Mouse (Mus musculus) heart, embryonic 15.5 days (tissue): ENCODE measurements at regions not wholly inside any gene's neighbourhood (a gene's known extent, or its start where the extent isn't known, plus 50 kb on each side); places are given as distances from the start of the nearest gene placed in this dataset.

Experiments
- ATAC-seq: fragments of 200-750 bp; cut with Nextera tagmentation; replicated peaks from 2 replicates; pipeline ENCODE4 v1.8.0; 2017; ENCODE audit warnings: low read depth, moderate TSS enrichment; ENCODE audit not compliant: insufficient number of reproducible peaks, insufficient read depth, low FRiP score
- H3K27ac ChIP-seq: fragments of 300-500 bp; sonication (generic); 2 replicates; pipeline ENCODE4 v1.5.1; 2015; ENCODE audit warnings: mild to moderate bottlenecking, inconsistent platforms
- H3K27me3 ChIP-seq: fragments of 300-500 bp; sonication (generic); 2 replicates; pipeline ENCODE4 v1.6.1; 2015; ENCODE audit warnings: inconsistent platforms
- H3K36me3 ChIP-seq: fragments of 300-500 bp; sonication (generic); 2 replicates; pipeline ENCODE4 v1.6.1; 2015; ENCODE audit warnings: mild to moderate bottlenecking, inconsistent platforms
- H3K4me1 ChIP-seq: fragments of 300-500 bp; sonication (generic); replicated peaks from 2 replicates; pipeline ENCODE4 v1.6.1; 2015; ENCODE audit warnings: inconsistent platforms
- H3K4me2 ChIP-seq: fragments of 300-500 bp; sonication (generic); 2 replicates; pipeline ENCODE4 v1.6.1; 2015; ENCODE audit warnings: inconsistent platforms, mild to moderate bottlenecking, moderate library complexity
- H3K4me3 ChIP-seq: fragments of 300-500 bp; sonication (generic); 2 replicates; pipeline ENCODE4 v1.5.1; 2015; ENCODE audit warnings: mild to moderate bottlenecking, inconsistent platforms
- H3K9ac ChIP-seq: fragments of 300-500 bp; sonication (generic); 2 replicates; pipeline ENCODE4 v1.6.1; 2015; ENCODE audit warnings: mild to moderate bottlenecking, inconsistent platforms
- H3K9me3 ChIP-seq: fragments of 300-500 bp; sonication (generic); replicated peaks from 2 replicates; pipeline ENCODE4 v1.6.1; 2016; ENCODE audit warnings: inconsistent platforms
- WGBS: fragments of 180-500 bp; shearing (Covaris S2); methylation state at CpG from one replicate; pipeline ENCODE4 v1.1.7; 2015; ENCODE audit warnings: mixed read lengths; 5-methylcytosine and 5-hydroxymethylcytosine counted together

DNA sequence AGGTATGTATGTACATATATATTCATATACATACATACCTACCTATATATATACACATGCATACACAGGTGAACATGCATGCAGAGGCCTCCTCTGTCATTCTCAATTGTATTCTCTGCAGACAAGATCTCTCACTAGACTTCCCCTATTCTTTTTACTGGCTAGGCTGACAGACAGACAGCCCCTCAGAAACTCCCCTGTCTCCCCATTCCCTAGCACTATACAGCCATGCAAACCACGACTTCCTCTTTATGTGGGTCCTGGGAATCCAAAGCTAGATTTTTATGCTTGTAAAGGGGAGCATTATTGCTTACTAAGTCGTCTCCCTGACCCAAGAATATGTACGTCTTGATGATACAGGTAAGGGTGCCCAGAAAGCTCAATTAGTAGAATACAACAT, 86.9 kb downstream of the Fam124b start:
- H3K36me3 ChIP-seq = no peaks in the 10 kb centered on the region
- no peak overlapping the region for H3K27ac ChIP-seq
- no peak overlapping the region for H3K4me3 ChIP-seq
- H3K9me3 ChIP-seq = 0 out of 2 replicates have a peak, but pooled peaks cover 4% of the 10 kb centered on the region
- 50% methylated on average over 3 of the region's 3 CpGs for WGBS
- no peaks in the 10 kb centered on the region for H3K27me3 ChIP-seq
- ATAC-seq = no peak
- H3K4me1 ChIP-seq = no peaks in the 10 kb centered on the region
- H3K9ac ChIP-seq = no peak overlapping the region
- H3K4me2 ChIP-seq = no peak overlapping the region

DNA sequence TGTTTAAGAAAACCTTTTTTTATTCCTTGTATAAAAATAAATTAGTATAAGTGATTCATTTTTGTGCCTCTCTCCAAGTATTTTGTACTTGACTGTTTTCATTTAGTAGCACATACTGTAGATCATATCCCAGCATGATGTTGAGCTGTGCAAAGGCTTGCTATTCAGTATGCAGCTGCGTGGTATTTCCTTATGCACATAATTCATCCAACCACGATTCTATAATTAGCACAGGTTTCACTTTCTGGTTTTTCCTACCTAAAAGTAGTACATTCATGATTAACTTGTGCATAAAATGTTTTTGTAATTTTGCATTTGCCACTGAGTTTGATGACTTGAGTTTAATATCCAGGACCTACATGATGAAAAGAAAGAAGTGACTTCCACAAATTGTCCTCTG, 94.3 kb downstream of the Fam124b start:
- H3K4me2 ChIP-seq = no peak overlapping the region
- H3K4me1 ChIP-seq = no peaks in the 10 kb centered on the region
- H3K9ac ChIP-seq = no peak overlapping the region
- no peak for ATAC-seq
- no peak overlapping the region for H3K27ac ChIP-seq
- H3K4me3 ChIP-seq = no peak overlapping the region
- no peaks in the 10 kb centered on the region for H3K27me3 ChIP-seq
- H3K9me3 ChIP-seq = no peaks in the 10 kb centered on the region
- no peaks in the 10 kb centered on the region for H3K36me3 ChIP-seq
- WGBS = 88% methylated on average over 2 of the region's 2 CpGs

DNA sequence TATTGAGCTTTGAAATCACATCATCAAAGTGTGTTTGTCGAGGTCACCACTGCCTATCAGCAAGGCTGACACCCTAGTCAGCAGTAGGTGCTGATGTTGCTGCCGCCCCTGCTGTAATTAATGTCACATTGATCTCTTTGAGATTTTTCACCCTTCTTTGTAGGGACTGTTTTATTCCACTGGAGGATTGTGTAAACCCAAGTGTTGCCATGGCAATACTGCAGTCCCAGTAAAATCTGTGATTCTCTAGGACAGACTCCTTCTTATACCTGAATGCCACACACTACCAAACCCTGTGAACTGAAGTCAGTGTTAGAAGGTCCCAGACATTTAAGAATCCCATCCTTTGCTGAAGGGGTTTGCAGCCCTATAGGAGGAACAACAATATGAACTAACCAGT, 102.4 kb downstream of the Fam124b start:
- H3K9ac ChIP-seq = no peak overlapping the region
- 62% methylated on average over 2 of the region's 2 CpGs for WGBS
- no peaks in the 10 kb centered on the region for H3K9me3 ChIP-seq
- no peaks in the 10 kb centered on the region for H3K4me1 ChIP-seq
- H3K36me3 ChIP-seq = no peaks in the 10 kb centered on the region
- no peak overlapping the region for H3K27ac ChIP-seq
- H3K27me3 ChIP-seq = no peaks in the 10 kb centered on the region
- ATAC-seq = no peak
- no peak overlapping the region for H3K4me3 ChIP-seq
- no peak overlapping the region for H3K4me2 ChIP-seq

DNA sequence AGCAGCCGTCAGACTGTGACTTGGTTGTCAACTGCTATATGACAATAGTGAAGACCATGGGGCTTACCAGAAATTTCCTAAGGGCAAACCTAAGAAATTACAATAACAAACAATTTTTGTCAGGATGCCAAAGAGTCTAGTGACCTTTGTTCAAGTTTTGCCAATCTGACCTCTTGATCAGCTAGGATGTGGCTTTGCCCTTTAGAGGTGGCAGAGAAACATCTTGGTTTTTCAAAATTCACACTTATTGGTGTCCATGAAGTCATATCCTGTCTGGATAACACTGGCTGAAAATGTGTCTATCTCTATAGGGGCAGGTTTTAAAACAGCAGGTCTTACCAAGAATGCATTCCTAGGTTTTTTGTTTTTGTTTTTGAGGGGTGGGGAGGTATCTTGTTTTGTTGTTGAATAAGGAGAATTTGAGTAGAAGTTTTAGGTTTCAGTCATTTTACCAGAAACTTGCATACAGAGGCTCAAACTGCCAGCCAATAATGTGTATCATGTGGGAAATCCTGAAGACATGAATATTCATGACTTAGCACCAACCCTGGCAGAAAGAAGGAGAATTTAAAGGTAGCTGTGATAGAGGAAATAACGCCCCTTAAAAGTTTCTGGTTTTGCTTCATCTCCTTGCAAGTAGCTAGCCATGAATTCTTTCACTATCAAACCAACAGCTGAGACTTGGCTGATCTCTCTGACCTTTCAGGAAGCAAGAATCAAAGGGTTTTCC, 110.4 kb downstream of the Fam124b start:
- Histone ChIP-seq H3K4me1 (no peaks in the 10 kb centered on the region), H3K27ac (no peak overlapping the region), H3K4me2 (no peak overlapping the region), H3K27me3 (no peaks in the 10 kb centered on the region), H3K36me3 (no peaks in the 10 kb centered on the region), H3K9ac (no peak overlapping the region), H3K4me3 (no peak overlapping the region), H3K9me3 (no peaks in the 10 kb centered on the region)
- ATAC-seq = no peak
- WGBS = 44% methylated on average over 2 of the region's 2 CpGs

DNA sequence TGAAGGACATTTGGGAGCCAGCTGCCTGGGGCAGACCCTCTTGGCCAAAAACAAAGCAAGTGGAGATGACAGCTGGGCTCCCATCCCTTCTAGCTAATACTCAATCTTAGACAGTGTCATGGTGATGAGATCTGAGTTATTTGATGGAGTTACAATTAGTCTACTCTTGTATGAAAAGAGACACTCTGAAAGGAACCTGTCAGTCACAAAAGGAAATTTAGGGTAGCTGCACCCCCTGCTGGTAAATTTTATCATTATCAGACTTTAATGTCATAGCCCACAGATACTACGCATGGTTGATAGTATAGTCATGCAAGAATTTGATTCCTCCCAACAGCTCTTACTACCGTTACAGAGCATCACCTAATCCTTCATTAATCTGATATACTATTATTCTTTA, 112.0 kb downstream of the Fam124b start:
- no peak overlapping the region for H3K27ac ChIP-seq
- H3K4me2 ChIP-seq = no peak overlapping the region
- no peak for ATAC-seq
- 60% methylated on average over 2 of the region's 2 CpGs for WGBS
- H3K9ac ChIP-seq = no peak overlapping the region
- no peaks in the 10 kb centered on the region for H3K27me3 ChIP-seq
- H3K4me1 ChIP-seq = no peaks in the 10 kb centered on the region
- H3K9me3 ChIP-seq = no peaks in the 10 kb centered on the region
- no peak overlapping the region for H3K4me3 ChIP-seq
- no peaks in the 10 kb centered on the region for H3K36me3 ChIP-seq

DNA sequence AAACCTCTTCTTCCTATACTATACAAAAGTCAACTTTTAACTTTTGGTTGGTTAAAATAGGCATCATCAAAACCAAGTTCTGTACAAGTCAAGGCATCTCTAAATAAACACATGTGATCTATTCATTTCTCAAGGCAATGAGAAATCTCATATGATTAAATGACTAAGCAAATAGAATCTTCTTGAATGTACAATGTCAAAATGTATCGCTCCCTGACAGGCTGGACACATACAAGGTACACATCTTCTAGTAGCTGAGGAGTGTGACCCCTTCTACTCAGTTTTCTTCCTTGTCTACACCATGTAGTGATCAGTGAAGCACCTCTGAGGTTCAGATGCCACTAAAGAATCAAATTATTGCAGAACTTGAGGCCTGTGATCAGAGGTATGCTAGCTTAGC, 120.0 kb downstream of the Fam124b start:
- H3K4me1 ChIP-seq = no peaks in the 10 kb centered on the region
- H3K4me2 ChIP-seq = no peak overlapping the region
- no peaks in the 10 kb centered on the region for H3K9me3 ChIP-seq
- no peak overlapping the region for H3K9ac ChIP-seq
- no peak for ATAC-seq
- H3K4me3 ChIP-seq = no peak overlapping the region
- H3K27me3 ChIP-seq = no peaks in the 10 kb centered on the region
- H3K27ac ChIP-seq = no peak overlapping the region
- H3K36me3 ChIP-seq = no peaks in the 10 kb centered on the region
- WGBS = 92% methylated on average over 1 of the region's 1 CpGs

DNA sequence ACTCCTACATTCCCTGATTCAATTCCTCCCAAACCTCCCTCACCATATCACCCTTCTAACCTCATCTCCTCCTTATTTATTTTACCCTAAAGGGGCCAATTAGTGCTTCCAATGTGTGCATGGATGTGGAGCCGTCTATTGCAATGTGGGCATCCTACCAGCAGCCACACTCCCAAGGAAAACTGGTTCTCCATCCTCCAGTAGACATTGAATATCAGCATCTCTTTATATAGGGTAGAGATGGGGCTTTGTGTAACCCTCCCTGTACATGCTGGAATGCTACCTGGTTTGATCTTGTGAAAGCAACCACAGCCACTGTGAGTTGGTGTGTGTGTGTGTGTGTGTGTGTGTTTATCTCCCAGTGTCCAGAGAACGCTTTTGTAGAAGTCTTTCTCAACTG, 126.5 kb downstream of the Fam124b start:
- Histone ChIP-seq H3K4me1 (no peaks in the 10 kb centered on the region), H3K4me3 (no peak overlapping the region), H3K9ac (no peak overlapping the region), H3K36me3 (no peaks in the 10 kb centered on the region), H3K27ac (no peak overlapping the region), H3K4me2 (no peak overlapping the region), H3K27me3 (no peaks in the 10 kb centered on the region), H3K9me3 (no peaks in the 10 kb centered on the region)
- 61% methylated on average over 2 of the region's 2 CpGs for WGBS
- ATAC-seq = no peak

DNA sequence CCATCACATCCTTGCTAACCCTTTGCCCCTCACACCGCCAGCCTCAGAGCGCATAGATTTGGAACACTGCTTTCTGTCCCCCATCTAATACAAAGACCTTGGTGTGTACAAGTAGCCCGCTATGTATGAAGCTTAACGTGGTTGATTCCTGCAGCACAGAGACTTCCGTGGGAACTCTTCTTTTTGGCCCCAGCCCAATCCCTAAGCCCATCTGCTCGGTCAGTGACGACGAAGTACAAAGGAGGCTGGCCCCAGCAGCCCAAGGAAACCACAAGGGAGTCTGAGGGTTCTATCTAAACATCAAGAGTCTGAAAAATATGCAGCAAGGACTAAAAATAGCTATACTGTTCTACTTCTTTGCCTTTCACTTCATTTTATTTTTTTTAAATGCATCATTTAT, 126.9 kb downstream of the Fam124b start:
- Histone ChIP-seq H3K27ac (no peak overlapping the region), H3K9ac (no peak overlapping the region), H3K4me1 (no peaks in the 10 kb centered on the region), H3K36me3 (no peaks in the 10 kb centered on the region), H3K27me3 (no peaks in the 10 kb centered on the region), H3K4me3 (no peak overlapping the region), H3K9me3 (no peaks in the 10 kb centered on the region), H3K4me2 (no peak overlapping the region)
- WGBS = 59% methylated on average over 8 of the region's 8 CpGs
- no peak for ATAC-seq

DNA sequence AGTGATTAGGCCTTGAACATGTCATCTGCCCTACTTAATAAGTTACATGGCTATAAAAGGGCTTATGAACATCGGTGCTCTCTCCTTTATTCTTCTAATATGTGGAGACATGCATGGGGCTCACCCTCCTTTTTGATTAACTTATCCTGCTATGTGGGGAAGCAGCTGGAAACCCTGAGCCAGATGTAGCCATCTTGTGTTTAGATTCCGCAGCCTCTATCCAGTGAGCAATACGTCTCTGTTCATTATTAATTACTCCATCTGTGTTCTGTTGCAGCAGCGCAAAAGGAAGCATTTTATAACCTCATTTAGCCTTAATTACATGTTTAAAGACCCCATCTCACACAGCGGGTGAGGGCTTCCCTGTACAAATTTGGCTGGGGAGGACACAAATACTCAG, 129.6 kb downstream of the Fam124b start:
- Histone ChIP-seq H3K27me3 (no peaks in the 10 kb centered on the region), H3K4me2 (no peak overlapping the region), H3K9me3 (no peaks in the 10 kb centered on the region), H3K9ac (no peak overlapping the region), H3K36me3 (no peaks in the 10 kb centered on the region), H3K27ac (no peak overlapping the region), H3K4me1 (no peaks in the 10 kb centered on the region), H3K4me3 (no peak overlapping the region)
- ATAC-seq = no peak
- WGBS = 77% methylated on average over 5 of the region's 5 CpGs

DNA sequence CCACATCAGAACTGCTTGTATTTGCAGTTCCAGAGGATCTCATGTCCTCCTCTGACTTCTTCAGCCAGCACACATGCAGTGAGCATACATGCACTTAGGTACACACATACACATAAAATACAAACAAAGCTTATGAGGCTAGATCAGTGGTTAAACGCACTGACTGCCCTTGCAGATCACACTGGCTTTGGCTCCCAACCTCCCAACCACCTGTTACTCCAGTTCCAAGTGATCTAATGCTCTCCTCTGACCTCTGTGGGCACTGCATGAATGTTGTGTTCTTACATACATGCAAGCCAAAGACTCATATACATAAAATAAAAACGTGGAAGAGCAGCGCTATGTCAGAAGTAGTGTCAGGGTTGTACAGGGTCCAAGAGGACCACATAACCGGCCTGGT, 141.9 kb downstream of the Fam124b start:
- H3K36me3 ChIP-seq = no peaks in the 10 kb centered on the region
- no peak for ATAC-seq
- no peak overlapping the region for H3K4me2 ChIP-seq
- H3K27me3 ChIP-seq = no peaks in the 10 kb centered on the region
- no peak overlapping the region for H3K4me3 ChIP-seq
- H3K4me1 ChIP-seq = no peaks in the 10 kb centered on the region
- no peaks in the 10 kb centered on the region for H3K9me3 ChIP-seq
- H3K9ac ChIP-seq = no peak overlapping the region
- H3K27ac ChIP-seq = no peak overlapping the region
- 80% methylated on average over 4 of the region's 4 CpGs for WGBS

DNA sequence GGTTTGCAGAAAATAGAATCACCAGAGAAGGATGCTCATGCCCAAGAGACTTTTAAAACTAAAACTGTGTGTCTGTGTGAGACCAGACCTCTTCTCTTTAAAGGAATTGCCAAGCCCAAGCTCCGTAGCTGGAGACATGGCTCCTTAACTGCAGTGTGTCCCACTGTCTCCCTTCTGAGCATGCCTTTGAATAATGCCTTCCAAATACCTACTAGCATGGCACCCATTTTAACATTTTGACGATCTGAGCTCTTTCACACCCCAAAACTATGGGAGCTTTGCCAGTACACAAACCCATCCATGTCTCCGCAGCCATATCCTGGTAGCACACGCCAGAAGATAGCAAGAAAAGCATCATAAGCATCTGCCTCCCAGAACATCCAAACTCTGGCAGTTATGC, 143.9 kb downstream of the Fam124b start:
- Histone ChIP-seq H3K27me3 (no peaks in the 10 kb centered on the region), H3K9me3 (no peaks in the 10 kb centered on the region), H3K36me3 (no peaks in the 10 kb centered on the region), H3K4me1 (no peaks in the 10 kb centered on the region), H3K4me2 (no peak overlapping the region), H3K27ac (no peak overlapping the region), H3K9ac (no peak overlapping the region), H3K4me3 (no peak overlapping the region)
- ATAC-seq = no peak
- WGBS = 80% methylated on average over 4 of the region's 4 CpGs

DNA sequence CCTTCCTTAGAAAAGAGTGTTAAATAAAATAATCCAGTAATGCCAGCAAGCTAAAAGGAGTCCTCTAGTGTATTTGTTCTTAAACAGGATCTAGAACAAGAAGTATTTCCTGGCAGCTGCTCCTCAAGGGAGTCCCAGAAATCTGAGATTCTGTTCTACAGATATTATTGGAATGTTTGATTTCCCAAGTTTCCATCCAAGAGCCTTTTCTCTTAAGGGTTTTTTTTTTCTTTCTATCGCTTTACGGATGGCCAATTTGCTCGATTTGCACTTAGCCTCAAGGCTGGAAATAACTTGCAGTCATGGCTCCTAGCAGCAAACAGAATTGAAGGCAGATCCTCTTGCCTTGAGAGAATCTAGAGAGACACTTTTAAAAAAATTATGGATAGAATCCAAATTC, 144.3 kb downstream of the Fam124b start:
- no peak overlapping the region for H3K27ac ChIP-seq
- H3K36me3 ChIP-seq = no peaks in the 10 kb centered on the region
- H3K4me1 ChIP-seq = no peaks in the 10 kb centered on the region
- no peak overlapping the region for H3K9ac ChIP-seq
- no peaks in the 10 kb centered on the region for H3K9me3 ChIP-seq
- 54% methylated on average over 3 of the region's 3 CpGs for WGBS
- H3K27me3 ChIP-seq = no peaks in the 10 kb centered on the region
- no peak overlapping the region for H3K4me2 ChIP-seq
- H3K4me3 ChIP-seq = no peak overlapping the region
- ATAC-seq = no peak
